Comparison of ENCODE assay signal across 9 mouse cellular contexts in genomic region chr8:88521541-88522414, GRCm38 (mm10). TPM values are rescaled to one million over a fixed set of nuclear protein-coding genes. Genes with fewer than 3 reads are reported as not detected.
DNase-seq lines count a peak whose midpoint lies in the region; ATAC-seq and TF ChIP-seq lines count a peak whose summit lies in the region.
"Had no signal": no experiment of that assay in that cellular context is flagged by ENCODE, and none has a peak within 500 bp of the region (broad histone marks: within the 10 kb centered on the region; RNA-seq: fewer than 3 reads in every experiment).

No protein-coding gene starts in this region.

- TF ChIP-seq POLR2A in spleen, adult 2 months (IDR thresholded peaks at IDR 0.05; ENCODE audit: low read depth, low read length): no peak
- no peak for TF ChIP-seq POLR2A in liver, adult 2 months (IDR thresholded peaks at IDR 0.05; ENCODE audit: extremely low read depth, insufficient read depth, low read length)

- no peaks in the 10 kb centered on the region for H3K9me3 ChIP-seq in heart, embryonic 14.5 days (ENCODE audit: control insufficient read depth, low read length)
- H3K9me3 ChIP-seq in neural tube, embryonic 13.5 days: no peaks in the 10 kb centered on the region

- peaks cover 13% of the 10 kb centered on the region for H3K27me3 ChIP-seq in spleen, adult 2 months (ENCODE audit: control insufficient read depth, insufficient read depth, low read length)
- H3K27me3 ChIP-seq in heart, embryonic 14.5 days (ENCODE audit: control insufficient read depth, insufficient read depth, low read length): peaks cover 28% of the 10 kb centered on the region
- peaks cover 9% of the 10 kb centered on the region; the same call in 1 of the 2 replicates for H3K27me3 ChIP-seq in liver, adult 2 months (ENCODE audit: control insufficient read depth, insufficient read depth, low read length)
- peaks cover 18% of the 10 kb centered on the region; the same call in 1 of the 2 replicates for H3K27me3 ChIP-seq in neural tube, embryonic 13.5 days

- peak overlapping the region; percentile 60 for H3K4me3 ChIP-seq in spleen, adult 2 months (ENCODE audit: extremely low read depth, insufficient read depth, insufficient read length)
- peak overlapping the region; percentile 62 to 75 for H3K4me3 ChIP-seq in heart, embryonic 14.5 days (ENCODE audit: control insufficient read depth in 1 of 2, insufficient read depth in 1 of 2, low read depth in 1 of 2, low read length in 2 of 2)
- peak overlapping the region; percentile 47 for H3K4me3 ChIP-seq in liver, adult 2 months (ENCODE audit: insufficient read depth, low read depth, low read length)
- peak overlapping the region; percentile 81 for H3K4me3 ChIP-seq in neural tube, embryonic 13.5 days

- H3K9ac ChIP-seq in heart, embryonic 14.5 days (ENCODE audit: low read length): peak overlapping the region; percentile 83
- H3K9ac ChIP-seq in liver, adult 2 months (ENCODE audit: low read depth, low read length): peak overlapping the region; percentile 77
- peak overlapping the region; percentile 89 for H3K9ac ChIP-seq in neural tube, embryonic 13.5 days

- no peaks in the 10 kb centered on the region for H3K36me3 ChIP-seq in spleen, adult 2 months (ENCODE audit: control insufficient read depth, insufficient read depth, low read length)
- no peaks in the 10 kb centered on the region for H3K36me3 ChIP-seq in heart, embryonic 14.5 days (ENCODE audit: control insufficient read depth, insufficient read depth, low read length)
- H3K36me3 ChIP-seq in liver, adult 2 months (ENCODE audit: control insufficient read depth, insufficient read depth, low read length): no peaks in the 10 kb centered on the region
- no peaks in the 10 kb centered on the region for H3K36me3 ChIP-seq in neural tube, embryonic 13.5 days

- peaks cover 9% of the 10 kb centered on the region for H3K4me1 ChIP-seq in spleen, adult 2 months (ENCODE audit: control insufficient read depth, insufficient read depth, insufficient read length)
- peaks cover 16 to 24% of the 10 kb centered on the region in 2 experiments for H3K4me1 ChIP-seq in heart, embryonic 14.5 days (ENCODE audit: control insufficient read depth in 2 of 2, insufficient read depth in 2 of 2, low read length in 2 of 2)
- H3K4me1 ChIP-seq in liver, adult 2 months (ENCODE audit: control insufficient read depth, insufficient read depth, low read length): no peaks in the 10 kb centered on the region
- H3K4me1 ChIP-seq in neural tube, embryonic 13.5 days (replicated peaks): peaks cover 60% of the 10 kb centered on the region

- peak; percentile 8; the same call in 1 of the 2 replicates for ATAC-seq in heart, embryonic 14.5 days (ENCODE audit: insufficient number of reproducible peaks, insufficient read depth, low FRiP score, low read depth)
- ATAC-seq in neural tube, embryonic 13.5 days (ENCODE audit: low read depth): peak; percentile 49

- H3K4me2 ChIP-seq in heart, embryonic 14.5 days (ENCODE audit: low read length): peak overlapping the region; percentile 100
- H3K4me2 ChIP-seq in neural tube, embryonic 13.5 days: peak overlapping the region; percentile 98

- DNase-seq in embryo, embryonic 9.5 days (ENCODE audit: extremely low spot score): peak; percentile 55
- no peak for DNase-seq in embryo, embryonic 11 days
- peak in 1 of 2 experiments; percentile 7 for DNase-seq in spleen, adult 2 months (ENCODE audit: low read depth in 1 of 2, low spot score in 2 of 2)
- DNase-seq in spleen, postnatal 14 days (ENCODE audit: low spot score in 2 of 2): no peak
- DNase-seq in liver, adult 2 months (ENCODE audit: extremely low read depth, low read depth, low spot score): no peak
- DNase-seq in ovary, postnatal 36 days (ENCODE audit: low spot score): no peak

- no peak overlapping the region; the same call in 1 of the 2 replicates for H3K27ac ChIP-seq in spleen, adult 2 months (ENCODE audit: insufficient read depth, low read length)
- peak overlapping the region in 1 of 2 experiments; percentile 37; a peak in 1 of 4 replicates for H3K27ac ChIP-seq in heart, embryonic 14.5 days (replicated peaks in 1 of 2; ENCODE audit: control insufficient read depth in 1 of 2, insufficient read depth in 1 of 2, low read depth in 2 of 2, low read length in 2 of 2)
- H3K27ac ChIP-seq in liver, adult 2 months (replicated peaks; ENCODE audit: insufficient read depth, low read depth, low read length): no peak overlapping the region
- peak overlapping the region; percentile 65 for H3K27ac ChIP-seq in neural tube, embryonic 13.5 days (replicated peaks)

- H3K79me2 ChIP-seq in liver, adult 2 months (ENCODE audit: control insufficient read depth, insufficient read depth, low read length): no peaks in the 10 kb centered on the region

- 5% methylated on average over 45 of the region's 65 CpGs for WGBS in spleen, adult 2 months
- WGBS in heart, embryonic 14.5 days: under 1% methylated on average over 58 of the region's 65 CpGs
- 3% methylated on average over 61 of the region's 65 CpGs for WGBS in liver, adult 2 months
- WGBS in neural tube, embryonic 13.5 days: 0% methylated on average over 49 of the region's 65 CpGs

- TF ChIP-seq CTCF in spleen, adult 2 months (IDR thresholded peaks at IDR 0.05; ENCODE audit: extremely low read depth, insufficient read depth, insufficient read length, insufficient replicate concordance): no peak
- no peak for TF ChIP-seq CTCF in liver, adult 2 months (IDR thresholded peaks at IDR 0.05; ENCODE audit: low read depth, low read length)

RNA-seq across cellular contexts. Expression of gene Nkd1, which starts 0.6 kb away (rescaled TPM):
- polyA plus RNA-seq in spleen, adult 2 months (2012; rRNA removed): 9.3 and 13.4 TPM in 2 replicates
- polyA plus RNA-seq in heart, embryonic 14.5 days (2014; fragmentation: Nextera tagmentation; extraction: Ambion mirVana): 13.8 and 15.1 TPM in 2 replicates
- total RNA-seq in liver, adult 2 months (2014; rRNA removed): 1.9 TPM in 2 replicates
- 7.6 and 12.3 TPM in 2 replicates for polyA plus RNA-seq in liver, adult 2 months (2012; rRNA removed)
- polyA plus RNA-seq in neural tube, embryonic 13.5 days (2015; fragmentation: Nextera tagmentation; extraction: Ambion mirVana): 48.9 and 52.3 TPM in 2 replicates
- polyA plus RNA-seq: C2C12 had no signal
